Mouse (Mus musculus) hindbrain, embryonic 14.5 days (tissue): ENCODE results near the gene Rbbp6. TPM values are rescaled to one million over a fixed set of nuclear protein-coding genes. Genes with fewer than 3 reads are reported as not detected.

Experiments
- ATAC-seq: fragments of 200-750 bp; cut with Nextera tagmentation; 2 replicates; pipeline ENCODE4 v1.8.0; 2017; ENCODE audit warnings: moderate number of reproducible peaks, mild to moderate bottlenecking, moderate TSS enrichment, moderate library complexity; ENCODE audit not compliant: low FRiP score
- DNase-seq: peaks from one replicate; pipeline ENCODE4 v3.0.0-alpha.2; 2015; ENCODE audit warnings: low spot score
- H3K27ac ChIP-seq: fragments of 300-500 bp; sonication (generic); 2 replicates; pipeline ENCODE4 v1.5.1; 2014; ENCODE audit warnings: mild to moderate bottlenecking, moderate library complexity
- H3K27me3 ChIP-seq: fragments of 300-500 bp; sonication (generic); 2 replicates; pipeline ENCODE4 v1.6.1; 2014; ENCODE audit warnings: mild to moderate bottlenecking, low read length, mixed read lengths; ENCODE audit not compliant: control insufficient read depth, insufficient read depth
- H3K36me3 ChIP-seq: fragments of 300-500 bp; sonication (generic); replicated peaks from 2 replicates; pipeline ENCODE4 v1.6.1; 2014; ENCODE audit not compliant: control insufficient read depth, insufficient read depth
- H3K4me1 ChIP-seq: fragments of 300-500 bp; sonication (generic); replicated peaks from 2 replicates; pipeline ENCODE4 v1.6.1; 2014; ENCODE audit warnings: antibody characterized with exemption, low read length, mixed read lengths; ENCODE audit not compliant: control insufficient read depth, insufficient read depth
- H3K4me2 ChIP-seq: fragments of 300-500 bp; sonication (generic); replicated peaks from 2 replicates; pipeline ENCODE4 v1.6.1; 2014; ENCODE audit warnings: mild to moderate bottlenecking, moderate library complexity
- H3K4me3 ChIP-seq: fragments of 300-500 bp; sonication (generic); replicated peaks from 2 replicates; pipeline ENCODE4 v1.5.1; 2014; ENCODE audit warnings: mild to moderate bottlenecking, low read length
- H3K9ac ChIP-seq: fragments of 300-500 bp; sonication (generic); 2 replicates; pipeline ENCODE4 v1.6.1; 2014
- H3K9me3 ChIP-seq: fragments of 300-500 bp; sonication (generic); 2 replicates; pipeline ENCODE4 v1.6.1; 2016; ENCODE audit warnings: low read length; ENCODE audit not compliant: control insufficient read depth
- WGBS: fragments of 180-500 bp; shearing (Covaris S2); extraction: QIAGEN DNeasy Blood & Tissue Kit; methylation state at CpG from one replicate; pipeline ENCODE4 v1.1.7; 2014; 5-methylcytosine and 5-hydroxymethylcytosine counted together
- polyA plus RNA-seq: library from polyadenylated mRNA; unstranded; fragments of >200 nt; fragmentation: Nextera tagmentation; extraction: Ambion mirVana; gene quantifications from 2 replicates; pipeline ENCODE4 v1.2.1, GENCODE M21; 2014

Gene Rbbp6
- polyA plus RNA-seq, 1 experiment from 2014 or later, result 31.0 TPM

DNA sequence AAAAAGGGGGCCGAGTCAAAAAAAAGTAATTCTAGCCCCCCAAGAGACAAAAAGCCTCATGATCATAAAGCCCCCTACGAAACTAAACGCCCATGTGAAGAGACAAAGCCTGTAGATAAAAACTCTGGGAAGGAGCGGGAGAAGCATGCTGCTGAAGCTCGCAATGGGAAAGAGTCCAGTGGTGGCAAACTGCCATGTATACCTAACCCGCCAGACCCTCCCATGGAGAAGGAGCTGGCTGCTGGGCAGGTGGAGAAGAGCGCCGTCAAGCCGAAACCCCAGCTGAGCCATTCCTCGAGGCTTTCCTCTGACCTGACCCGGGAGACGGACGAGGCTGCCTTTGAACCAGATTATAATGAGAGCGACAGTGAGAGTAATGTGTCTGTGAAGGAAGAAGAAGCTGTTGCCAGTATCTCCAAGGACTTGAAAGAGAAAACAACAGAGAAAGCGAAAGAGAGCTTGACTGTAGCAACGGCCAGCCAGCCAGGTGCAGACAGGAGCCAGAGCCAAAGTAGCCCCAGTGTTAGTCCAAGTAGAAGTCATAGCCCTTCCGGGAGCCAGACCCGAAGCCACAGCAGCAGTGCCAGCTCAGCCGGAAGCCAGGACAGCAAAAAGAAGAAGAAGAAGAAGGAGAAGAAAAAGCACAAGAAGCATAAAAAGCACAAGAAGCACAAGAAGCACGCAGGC, 36.0 kb downstream of the Rbbp6 start:
- Histone ChIP-seq H3K4me3 (no peak overlapping the region), H3K9me3 (no peaks in the 10 kb centered on the region), H3K36me3 (peaks cover 86% of the 10 kb centered on the region), H3K27me3 (no peaks in the 10 kb centered on the region), H3K4me1 (no peaks in the 10 kb centered on the region), H3K9ac (no peak overlapping the region), H3K4me2 (no peak overlapping the region), H3K27ac (no peak overlapping the region)
- ATAC-seq (no peak), DNase-seq (no peak)
- WGBS, result 73% methylated on average over 20 of the region's 20 CpGs

DNA sequence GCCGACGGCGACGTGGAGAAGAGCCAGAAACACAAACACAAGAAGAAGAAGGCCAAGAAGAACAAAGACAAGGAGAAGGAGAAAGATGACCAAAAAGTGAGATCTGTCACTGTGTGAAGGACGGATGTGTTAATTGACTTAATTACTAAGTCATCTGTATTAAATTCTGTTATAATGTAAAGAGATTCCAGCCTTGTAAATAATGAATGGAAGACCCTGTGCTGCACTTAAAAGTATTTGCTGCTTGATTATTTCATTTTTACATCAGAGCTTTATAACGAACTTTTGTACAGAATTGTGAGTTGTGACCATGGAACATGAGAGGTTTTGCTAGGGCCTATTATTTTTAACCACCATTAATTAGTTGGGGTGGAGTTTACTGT, 36.5 kb downstream of the Rbbp6 start:
- ATAC-seq (no peak), DNase-seq (no peak)
- Histone ChIP-seq H3K4me3 (no peak overlapping the region), H3K4me1 (no peaks in the 10 kb centered on the region), H3K36me3 (peaks cover 80% of the 10 kb centered on the region), H3K4me2 (no peak overlapping the region), H3K9ac (no peak overlapping the region), H3K27ac (no peak overlapping the region), H3K27me3 (no peaks in the 10 kb centered on the region), H3K9me3 (no peaks in the 10 kb centered on the region)
- WGBS, result 90% methylated on average over 6 of the region's 6 CpGs

DNA sequence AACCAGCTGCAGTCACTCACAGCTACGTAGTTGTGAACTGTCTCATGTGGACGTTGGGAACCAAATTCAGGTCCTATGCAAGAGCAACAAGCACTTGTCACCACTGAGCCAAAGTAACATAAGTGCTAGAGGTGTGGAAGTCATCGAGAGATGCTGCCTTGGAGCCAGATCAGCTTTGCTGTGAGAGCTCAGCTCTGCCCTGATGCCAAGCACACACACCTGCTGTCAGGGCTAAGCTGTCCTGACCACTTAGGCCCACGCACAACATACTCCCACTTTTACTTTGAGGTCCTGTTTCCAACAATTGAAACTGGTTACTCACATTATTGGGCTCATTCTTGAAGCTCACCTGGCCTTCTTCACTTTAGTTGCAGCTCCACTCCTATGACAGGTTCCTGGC, 37.7 kb downstream of the Rbbp6 start:
- WGBS, result 98% methylated on average over 4 of the region's 4 CpGs

DNA sequence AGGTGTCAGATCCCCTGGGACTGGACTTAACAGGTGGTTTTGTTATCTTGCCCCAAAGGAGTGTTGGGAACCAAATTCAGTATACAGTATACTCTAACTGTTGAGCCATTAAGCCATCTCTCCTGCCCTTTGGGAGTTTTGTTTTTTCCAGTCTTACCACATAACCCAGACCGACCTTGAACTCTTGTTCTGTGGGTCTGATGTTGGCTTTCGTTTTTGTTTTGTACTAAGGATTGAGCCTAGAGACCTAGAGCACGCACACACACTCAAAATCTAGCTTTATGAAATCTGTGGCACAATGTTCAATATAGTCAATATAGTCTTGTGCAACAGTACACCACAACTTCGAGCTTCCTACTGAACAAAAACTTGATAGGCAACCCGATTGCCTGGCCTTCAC, 39.0 kb downstream of the Rbbp6 start:
- WGBS, result 97% methylated on average over 5 of the region's 5 CpGs
- H3K27ac ChIP-seq, result no peak overlapping the region

More for the DNA sequence above, 37.7 kb downstream of the Rbbp6 start:
- ATAC-seq (no peak), DNase-seq (no peak)
- Histone ChIP-seq H3K36me3 (peaks cover 69% of the 10 kb centered on the region), H3K4me3 (no peak overlapping the region), H3K9me3 (no peaks in the 10 kb centered on the region), H3K27me3 (no peaks in the 10 kb centered on the region), H3K27ac (no peak overlapping the region), H3K4me1 (no peaks in the 10 kb centered on the region), H3K4me2 (no peak overlapping the region), H3K9ac (no peak overlapping the region)

DNA sequence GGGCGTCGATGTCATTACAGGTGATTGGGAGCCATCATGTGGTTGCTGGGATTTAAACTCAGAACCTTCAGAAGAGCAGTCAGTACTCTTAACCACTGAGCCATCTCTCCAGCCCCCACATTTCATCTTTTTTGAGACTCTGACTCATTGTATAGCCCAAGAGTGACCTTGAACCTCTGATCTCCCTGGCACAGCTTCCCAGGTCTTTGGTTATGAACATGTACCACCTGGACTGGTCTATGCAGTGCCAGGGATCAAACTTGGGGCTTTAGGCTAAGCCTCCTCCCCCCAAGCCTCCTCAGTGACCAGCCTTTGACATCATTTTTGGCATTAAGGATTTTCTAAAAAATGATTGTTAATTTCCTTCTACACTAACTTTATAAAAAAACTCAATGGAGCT, 40.8 kb downstream of the Rbbp6 start:
- Histone ChIP-seq H3K27me3 (no peaks in the 10 kb centered on the region), H3K36me3 (peaks cover 39% of the 10 kb centered on the region), H3K27ac (no peak overlapping the region), H3K9me3 (no peaks in the 10 kb centered on the region), H3K4me3 (no peak overlapping the region), H3K4me2 (no peak overlapping the region), H3K9ac (no peak overlapping the region), H3K4me1 (no peaks in the 10 kb centered on the region)
- no peak for DNase-seq
- 76% methylated on average over 2 of the region's 2 CpGs for WGBS
- no peak for ATAC-seq

More for the DNA sequence above, 39.0 kb downstream of the Rbbp6 start:
- H3K36me3 ChIP-seq, result peaks cover 57% of the 10 kb centered on the region
- no peak overlapping the region for H3K9ac ChIP-seq
- no peak for DNase-seq
- H3K4me2 ChIP-seq, result no peak overlapping the region
- no peaks in the 10 kb centered on the region for H3K4me1 ChIP-seq
- ATAC-seq, result no peak
- H3K4me3 ChIP-seq, result no peak overlapping the region
- H3K9me3 ChIP-seq, result no peaks in the 10 kb centered on the region
- H3K27me3 ChIP-seq, result no peaks in the 10 kb centered on the region

DNA sequence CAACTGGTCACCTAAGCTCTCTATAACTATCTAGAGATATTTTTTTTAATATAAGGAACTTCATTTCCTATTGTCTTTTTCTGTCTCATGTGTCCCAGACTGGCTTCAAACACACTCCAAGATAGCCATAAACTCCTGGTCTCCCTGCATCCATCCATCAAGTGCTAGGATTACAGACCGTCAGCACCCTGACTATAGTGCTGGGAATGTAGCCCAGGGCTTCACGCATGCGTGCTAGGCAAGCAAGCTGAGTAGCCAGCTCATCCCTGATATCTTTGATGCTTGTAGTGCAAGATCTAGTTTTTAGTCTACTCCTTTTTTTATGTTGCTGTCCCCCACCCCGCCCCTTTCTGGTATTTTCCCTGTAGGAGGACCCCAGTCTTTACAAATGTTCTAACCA, 42.3 kb downstream of the Rbbp6 start:
- no peak for DNase-seq
- no peak overlapping the region for H3K4me2 ChIP-seq
- no peak for ATAC-seq
- H3K36me3 ChIP-seq, result peaks cover 24% of the 10 kb centered on the region
- WGBS, result 76% methylated on average over 4 of the region's 4 CpGs
- no peaks in the 10 kb centered on the region for H3K27me3 ChIP-seq
- no peak overlapping the region for H3K4me3 ChIP-seq
- H3K27ac ChIP-seq, result no peak overlapping the region
- H3K4me1 ChIP-seq, result no peaks in the 10 kb centered on the region
- H3K9ac ChIP-seq, result no peak overlapping the region
- no peaks in the 10 kb centered on the region for H3K9me3 ChIP-seq

DNA sequence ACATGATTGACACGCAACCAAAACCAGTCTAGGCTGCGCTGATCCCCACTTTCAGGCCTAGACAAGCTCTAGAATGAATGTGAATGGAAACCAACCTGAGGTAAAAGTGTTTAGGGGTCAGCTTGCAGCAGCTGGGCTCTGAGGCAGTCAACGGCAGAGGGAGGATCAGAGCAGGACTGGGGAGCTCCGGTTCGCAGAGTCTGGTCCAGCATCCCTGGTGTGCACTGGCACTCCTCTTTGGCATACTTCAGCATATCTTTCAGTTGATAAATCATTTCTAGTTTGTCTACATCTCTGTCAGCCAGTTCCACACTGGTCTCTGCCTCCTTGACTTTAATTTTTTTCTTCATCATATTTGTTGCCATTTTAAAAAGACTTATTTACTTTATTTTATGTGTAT, 48.0 kb downstream of the Rbbp6 start:
- H3K27me3 ChIP-seq, result no peaks in the 10 kb centered on the region
- no peak overlapping the region for H3K9ac ChIP-seq
- no peaks in the 10 kb centered on the region for H3K36me3 ChIP-seq
- no peak for DNase-seq
- 84% methylated on average over 5 of the region's 5 CpGs for WGBS
- H3K4me3 ChIP-seq, result no peak overlapping the region
- H3K4me1 ChIP-seq, result no peaks in the 10 kb centered on the region
- ATAC-seq, result no peak
- H3K27ac ChIP-seq, result no peak overlapping the region
- H3K4me2 ChIP-seq, result no peak overlapping the region
- no peaks in the 10 kb centered on the region for H3K9me3 ChIP-seq

DNA sequence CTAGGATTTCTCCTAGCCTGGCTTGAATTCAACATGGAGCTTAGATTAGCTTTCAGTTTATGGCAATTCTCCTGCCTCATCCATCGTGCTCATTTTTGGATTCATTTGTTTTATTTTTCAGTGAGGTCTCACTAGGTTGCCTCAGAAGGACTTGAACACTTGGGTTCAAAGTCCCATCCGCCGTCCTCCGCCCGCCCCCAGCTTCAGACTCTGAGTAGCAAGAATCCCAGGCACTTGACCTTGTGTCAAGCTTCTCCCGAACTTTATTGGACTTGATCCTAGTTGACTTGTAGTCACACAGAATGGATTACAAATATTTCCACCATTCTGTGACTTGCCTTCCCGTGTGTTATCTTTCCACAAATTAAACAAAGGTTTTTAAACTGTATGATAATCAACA, 49.2 kb downstream of the Rbbp6 start:
- WGBS, result 85% methylated on average over 7 of the region's 7 CpGs
- no peak for ATAC-seq

DNA sequence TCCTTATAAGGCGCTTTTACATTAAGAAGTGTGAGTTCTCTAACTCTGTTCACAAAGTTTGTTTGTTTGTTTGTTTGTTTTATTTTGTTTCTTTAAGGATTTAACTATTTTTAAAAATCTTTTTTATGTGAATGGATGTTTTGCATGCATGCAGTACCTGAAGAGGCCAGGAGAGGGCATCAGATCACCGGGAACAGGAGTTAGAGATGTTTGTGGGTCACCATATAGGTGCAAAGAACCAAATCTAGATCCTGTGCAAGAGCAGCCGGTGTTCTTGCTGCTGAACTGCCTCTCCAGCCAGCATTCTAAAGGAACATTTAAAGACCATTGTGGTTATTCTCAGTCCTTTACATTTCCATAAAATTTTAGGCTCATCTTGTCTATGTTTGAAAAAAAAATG, 52.1 kb downstream of the Rbbp6 start:
- H3K4me2 ChIP-seq, result no peak overlapping the region
- WGBS, result 32% methylated on average over 3 of the region's 3 CpGs
- peak; percentile 52 for DNase-seq

More for the DNA sequence above, 49.2 kb downstream of the Rbbp6 start:
- Histone ChIP-seq H3K4me3 (no peak overlapping the region), H3K4me1 (no peaks in the 10 kb centered on the region), H3K4me2 (no peak overlapping the region), H3K27ac (no peak overlapping the region), H3K9me3 (no peaks in the 10 kb centered on the region), H3K27me3 (no peaks in the 10 kb centered on the region), H3K9ac (no peak overlapping the region), H3K36me3 (no peaks in the 10 kb centered on the region)
- no peak for DNase-seq

DNA sequence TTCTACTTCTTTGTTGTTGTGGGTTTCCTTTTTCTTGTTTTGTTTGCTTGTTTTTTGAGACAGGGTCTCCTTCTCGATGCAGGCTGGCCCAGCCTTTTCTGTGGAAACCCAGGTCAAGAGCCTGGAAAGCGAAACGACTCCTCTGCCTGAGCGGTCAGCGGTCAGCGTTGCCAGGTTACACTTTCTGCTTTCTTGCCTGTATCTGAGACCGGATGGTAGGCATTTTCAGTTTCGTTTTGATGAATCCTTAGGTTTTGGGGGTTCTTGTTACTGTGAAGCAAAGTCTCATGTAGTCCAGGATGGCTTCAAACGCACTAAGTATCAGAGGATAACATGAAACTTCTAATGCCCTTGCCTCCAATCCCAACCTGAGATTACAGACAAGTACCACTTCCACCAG, 59.6 kb downstream of the Rbbp6 start:
- Histone ChIP-seq H3K27ac (no peak overlapping the region), H3K4me2 (no peak overlapping the region), H3K9ac (no peak overlapping the region), H3K4me1 (peaks cover 5% of the 10 kb centered on the region; the same call in 1 of the 2 replicates), H3K9me3 (no peaks in the 10 kb centered on the region), H3K4me3 (no peak overlapping the region), H3K27me3 (no peaks in the 10 kb centered on the region), H3K36me3 (no peaks in the 10 kb centered on the region)
- 57% methylated on average over 9 of the region's 9 CpGs for WGBS
- no peak for DNase-seq
- ATAC-seq, result no peak

More for the DNA sequence above, 52.1 kb downstream of the Rbbp6 start:
- H3K27me3 ChIP-seq, result no peaks in the 10 kb centered on the region
- no peak overlapping the region for H3K9ac ChIP-seq
- no peak overlapping the region for H3K4me3 ChIP-seq
- no peak for ATAC-seq
- H3K27ac ChIP-seq, result no peak overlapping the region
- H3K9me3 ChIP-seq, result no peaks in the 10 kb centered on the region
- no peaks in the 10 kb centered on the region for H3K4me1 ChIP-seq
- H3K36me3 ChIP-seq, result no peaks in the 10 kb centered on the region
